Mouse (Mus musculus) ES-E14 (cell line): ENCODE results near the gene Bola2. TPM values are rescaled to one million over a fixed set of nuclear protein-coding genes. Genes with fewer than 3 reads are reported as not detected.
A peak's percentile ranks its signal among the peaks of the same experiment; 100 is the strongest.

Experiments
- DNase-seq: peaks from one replicate; pipeline ENCODE4 v3.0.0-alpha.2; 2013; ENCODE audit warnings: low read depth, low spot score
- H3K27ac ChIP-seq: 2 replicates; pipeline ENCODE4 v1.5.1; 2012; ENCODE audit warnings: low read depth, mild to moderate bottlenecking, low read length, moderate library complexity, mixed read lengths; ENCODE audit not compliant: poor library complexity, insufficient read depth, severe bottlenecking
- H3K36me3 ChIP-seq: 2 replicates; pipeline ENCODE4 v1.6.1; 2012; ENCODE audit warnings: mild to moderate bottlenecking, low read length, moderate library complexity, mixed read lengths; ENCODE audit not compliant: control insufficient read depth, poor library complexity, insufficient read depth, severe bottlenecking
- H3K4me1 ChIP-seq, 2 experiments: fragments of 150-350 bp in 1 of 2; sonication (generic) in 1 of 2; 2 replicates each; pipeline ENCODE4 v1.6.1; 2012; ENCODE audit warnings: low read length in 2 of 2, mild to moderate bottlenecking in 1 of 2, mixed read lengths in 1 of 2; ENCODE audit not compliant: control insufficient read depth in 2 of 2, insufficient read depth in 2 of 2, poor library complexity in 1 of 2
- H3K4me3 ChIP-seq, 2 experiments: fragments of 150-350 bp in 1 of 2; sonication (generic) in 1 of 2; 2 replicates each; pipeline ENCODE4 v1.5.1; 2012; ENCODE audit warnings: low read length in 2 of 2, low read depth in 1 of 2, mild to moderate bottlenecking in 1 of 2, mixed read lengths in 1 of 2; ENCODE audit not compliant: insufficient read depth in 1 of 2, poor library complexity in 1 of 2, severe bottlenecking in 1 of 2
- H3K9ac ChIP-seq: 2 replicates; pipeline ENCODE4 v1.6.1; 2012; ENCODE audit warnings: low read depth, mild to moderate bottlenecking, low read length, mixed read lengths; ENCODE audit not compliant: poor library complexity, insufficient read depth, severe bottlenecking
- H3K9me3 ChIP-seq: fragments of 150-350 bp; sonication (generic); 2 replicates; pipeline ENCODE4 v1.6.1; 2012; ENCODE audit warnings: low read depth, mild to moderate bottlenecking, low read length; ENCODE audit not compliant: control insufficient read depth, insufficient read depth
- CHD2 ChIP-seq: IDR thresholded peaks from 2 replicates; pipeline ENCODE4 v1.6.1; 2014; ENCODE audit warnings: mild to moderate bottlenecking, low read depth, low read length, inconsistent platforms
- HCFC1 ChIP-seq: IDR thresholded peaks from 2 replicates; pipeline ENCODE4 v1.6.1; 2012; ENCODE audit warnings: low read length, inconsistent platforms, borderline replicate concordance; ENCODE audit not compliant: insufficient read depth
- MAFK ChIP-seq: IDR thresholded peaks from 2 replicates; pipeline ENCODE4 v1.6.1; 2014; ENCODE audit warnings: mild to moderate bottlenecking, low read depth, low read length, inconsistent platforms; ENCODE audit not compliant: insufficient read depth
- ZC3H11A ChIP-seq: IDR thresholded peaks from 2 replicates; pipeline ENCODE4 v1.6.1; 2012; ENCODE audit warnings: low read depth, mild to moderate bottlenecking, inconsistent platforms, low read length, borderline replicate concordance
- ZNF384 ChIP-seq: IDR thresholded peaks from 2 replicates; pipeline ENCODE4 v1.6.1; 2012; ENCODE audit warnings: low read depth, low read length, inconsistent platforms
- in situ Hi-C, 2 experiments: fragments of 600-800 bp; cut with MboI; formaldehyde crosslinking; loops; one replicate each; pipeline ENCODE4 v1.15.1; 2025; ENCODE audit warnings: low sequenced_read_pairs in 2 of 2, inconsistent platforms in 1 of 2; ENCODE audit not compliant: unreplicated experiment in 2 of 2
- total RNA-seq: library from RNA; depleted of rRNA; stranded (reverse); fragments of 300-350 nt; gene quantifications from 2 replicates; pipeline ENCODE4 v1.2.3, GENCODE M21; 2012

Gene Bola2
- total RNA-seq, 1 experiment: 187 TPM

DNA sequence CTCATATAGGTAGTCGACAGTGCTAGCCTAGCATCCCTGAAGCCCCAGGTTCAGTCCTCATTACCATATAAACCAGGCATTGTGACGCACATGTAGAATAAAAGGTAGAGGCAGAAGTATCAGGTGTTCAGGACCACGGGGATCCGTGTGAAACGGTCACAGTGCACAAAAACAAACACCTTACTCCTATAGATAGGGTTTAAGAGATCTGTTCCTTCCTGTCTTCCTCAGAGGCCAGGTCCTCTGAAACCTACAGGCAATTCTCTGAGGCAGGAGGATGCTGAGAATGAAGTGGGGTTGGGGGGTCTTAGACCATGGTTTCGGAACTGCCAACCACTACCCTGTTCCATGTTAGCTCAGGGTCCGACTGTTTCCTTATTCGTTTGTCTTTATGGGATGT lies 2.6 kb downstream of the Bola2 start:
- in situ Hi-C loops: no loop called here
- Histone ChIP-seq H3K9ac (no peak overlapping the region), H3K4me1 (peaks cover 3 to 10% of the 10 kb centered on the region in 2 experiments; a peak in 2 of 4 replicates), H3K27ac (no peak overlapping the region), H3K36me3 (peaks cover 13% of the 10 kb centered on the region), H3K9me3 (no peaks in the 10 kb centered on the region), H3K4me3 (no peak overlapping the region)
- TF ChIP-seq CHD2: no peak
- no peak for DNase-seq

DNA sequence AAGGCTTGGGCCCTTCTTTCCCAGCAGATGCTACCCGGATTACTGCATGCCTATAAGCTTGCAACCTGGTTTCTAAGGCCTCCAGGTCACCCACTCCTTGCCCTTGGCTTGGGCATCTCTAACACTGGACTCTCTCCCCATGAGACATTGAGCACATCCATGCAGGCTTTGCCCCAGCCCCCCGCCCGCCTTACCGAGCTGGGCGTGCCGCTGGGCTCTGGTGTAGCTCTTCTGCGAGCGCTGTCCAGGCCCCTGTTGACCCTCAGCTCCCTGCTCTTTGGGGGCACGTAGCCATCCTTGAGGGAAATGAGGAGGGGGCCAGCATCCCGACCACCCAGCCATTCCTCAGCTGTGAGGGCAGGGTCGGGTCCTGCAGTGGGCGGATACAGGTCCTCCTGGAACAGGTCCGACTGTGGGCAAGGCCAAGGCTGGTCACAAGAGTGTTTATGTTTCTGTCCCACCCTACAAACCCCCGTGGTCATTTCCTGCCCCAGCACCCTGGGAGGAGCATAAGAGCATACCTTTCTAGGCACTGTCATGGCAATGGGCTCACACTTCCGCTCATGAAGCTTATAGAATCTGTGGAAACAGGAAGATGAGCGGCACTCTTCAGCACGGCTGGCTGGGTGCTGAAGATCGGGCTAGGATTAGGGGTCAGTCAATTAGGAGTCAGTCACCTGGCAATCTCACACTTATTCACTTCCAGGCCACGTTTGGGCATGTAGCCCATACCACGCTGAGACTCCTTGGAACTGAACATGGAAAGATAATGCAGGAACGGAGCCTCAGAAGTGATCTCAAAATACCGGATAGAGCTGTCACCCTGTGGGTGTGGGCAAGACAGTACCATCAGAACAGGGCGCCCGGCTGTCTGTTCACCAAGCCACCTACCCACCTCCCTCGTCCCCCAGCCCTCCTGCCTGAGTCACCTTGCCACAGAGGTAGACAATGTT lies 5.1 kb downstream of the Bola2 start:
- in situ Hi-C loops: no loop called here

DNA sequence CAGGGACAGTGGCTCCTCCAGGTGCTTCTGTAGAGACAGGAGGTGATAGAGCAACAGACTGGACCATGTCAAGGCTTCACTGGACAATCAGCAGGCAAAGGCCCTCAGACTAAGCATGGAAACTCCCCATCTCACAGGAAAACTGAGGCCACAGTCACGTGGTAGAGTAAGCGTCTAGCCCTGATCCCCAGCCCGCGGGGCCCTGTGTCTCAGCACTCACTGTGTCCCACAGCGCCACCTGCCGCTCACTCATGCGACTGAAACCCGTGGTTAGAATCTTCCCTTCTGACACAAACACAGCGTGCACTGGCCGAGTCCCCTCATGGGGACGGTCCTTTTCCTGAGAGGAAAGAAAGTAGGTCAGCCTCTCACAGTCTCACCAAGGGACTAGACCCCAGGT lies 5.9 kb downstream of the Bola2 start:
- Histone ChIP-seq H3K9me3 (no peaks in the 10 kb centered on the region), H3K36me3 (peaks cover 11% of the 10 kb centered on the region), H3K27ac (no peak overlapping the region), H3K4me3 (peak overlapping the region in 1 of 2 experiments; percentile 11; a peak in 1 of 4 replicates), H3K4me1 (peaks cover 3 to 13% of the 10 kb centered on the region in 2 experiments; a peak in 1 of 4 replicates), H3K9ac (peak overlapping the region; percentile 21; the same call in 1 of the 2 replicates)
- in situ Hi-C loops: no loop called here
- DNase-seq: peak; percentile 91
- 0 out of 2 replicates have a peak, but pooled peaks have one; percentile 43 for TF ChIP-seq HCFC1
- TF ChIP-seq MAFK: no peak

More for the DNA sequence above, 5.1 kb downstream of the Bola2 start:
- H3K27ac ChIP-seq: no peak overlapping the region
- peaks cover 11% of the 10 kb centered on the region for H3K36me3 ChIP-seq
- peak overlapping the region; percentile 21; the same call in 1 of the 2 replicates for H3K9ac ChIP-seq
- H3K9me3 ChIP-seq: no peaks in the 10 kb centered on the region
- H3K4me1 ChIP-seq: peaks cover 3 to 13% of the 10 kb centered on the region in 2 experiments; a peak in 1 of 4 replicates
- no peak overlapping the region for H3K4me3 ChIP-seq
- TF ChIP-seq HCFC1 (no peak), ZC3H11A (no peak), CHD2 (no peak), ZNF384 (no peak), MAFK (no peak)
- no peak for DNase-seq

DNA sequence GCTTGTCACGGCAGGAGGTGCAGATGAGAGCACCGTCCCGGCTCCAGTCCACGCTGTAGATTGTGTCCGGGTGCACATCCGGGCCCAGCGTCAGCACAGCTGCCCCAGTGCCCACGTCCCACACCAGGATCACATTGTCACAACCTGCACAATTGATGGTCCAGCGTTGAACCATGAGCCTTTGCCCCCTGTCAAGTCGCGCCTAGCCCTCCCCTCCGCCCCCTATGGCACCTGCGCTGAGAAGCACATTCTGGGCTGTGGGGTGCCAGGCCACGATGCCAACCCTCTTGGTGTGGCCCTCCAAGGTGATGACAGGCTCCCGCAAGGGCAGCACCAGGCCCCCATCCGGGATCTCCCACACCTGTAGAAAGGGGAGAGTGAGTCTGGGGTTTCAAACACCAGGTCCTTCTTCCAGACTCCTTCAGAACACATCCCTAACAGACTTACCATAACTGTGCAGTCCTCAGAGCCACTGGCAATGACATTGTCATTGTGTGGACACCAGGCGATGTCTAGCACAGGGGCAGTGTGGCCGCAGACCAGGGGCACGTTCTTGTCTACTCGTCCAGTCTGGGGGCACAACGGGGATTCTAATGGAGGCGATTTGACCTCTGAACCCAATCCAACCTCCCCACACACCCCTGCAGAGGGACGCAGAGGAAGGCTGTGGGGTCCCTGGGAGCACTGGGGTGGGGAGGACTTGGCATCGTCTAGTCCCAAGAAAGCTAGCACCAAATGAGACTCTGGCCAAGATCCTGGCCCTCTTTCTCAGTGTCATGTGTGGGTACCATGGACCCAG lies 6.6 kb downstream of the Bola2 start:
- Histone ChIP-seq H3K4me3 (peak overlapping the region in 1 of 2 experiments; percentile 11; a peak in 1 of 4 replicates), H3K36me3 (peaks cover 11% of the 10 kb centered on the region), H3K4me1 (peaks cover 3 to 13% of the 10 kb centered on the region in 2 experiments; a peak in 1 of 4 replicates), H3K9ac (no peak overlapping the region), H3K27ac (no peak overlapping the region), H3K9me3 (no peaks in the 10 kb centered on the region)
- in situ Hi-C loops: no loop called here
- no peak for DNase-seq
- TF ChIP-seq MAFK: no peak
